Mouse (Mus musculus): Measurements from ENCODE around the gene 1700057G04Rik. TPM values are rescaled to one million over a fixed set of nuclear protein-coding genes. Genes with fewer than 3 reads are reported as not detected.

The 1700057G04Rik gene
- not detected in 2 replicates for polyA plus RNA-seq (2012; rRNA removed)

- H3K4me3 ChIP-seq (ENCODE audit: extremely low read depth, insufficient read depth, insufficient read length) = no peak within 1 kb of the TSS
- H3K27ac ChIP-seq (ENCODE audit: insufficient read depth, low read length) = no peak within 1 kb of the TSS
- DNase-seq (ENCODE audit: low read depth in 1 of 2, low spot score in 2 of 2) = no peak
- TF ChIP-seq CTCF (IDR thresholded peaks at IDR 0.05; ENCODE audit: extremely low read depth, insufficient read depth, insufficient read length, insufficient replicate concordance) (no peak), POLR2A (IDR thresholded peaks at IDR 0.05; ENCODE audit: low read depth, low read length) (no peak)
- H3K27me3 ChIP-seq (ENCODE audit: control insufficient read depth, insufficient read depth, low read length) = no peaks in the 10 kb centered on the region
- no peaks in the 10 kb centered on the region for H3K4me1 ChIP-seq (ENCODE audit: control insufficient read depth, insufficient read depth, insufficient read length)
- WGBS = 87% methylated on average over 1 of the region's 1 CpGs
- H3K36me3 ChIP-seq (ENCODE audit: control insufficient read depth, insufficient read depth, low read length) = no peaks in the 10 kb centered on the region
Observed at GRCm38 (mm10) chr9:92309077-92309476, at the start of gene 1700057G04Rik. Gene 1700057G04Rik (plus strand): TSS chr9:92309377.

GRCm38 (mm10) chr9:92260481-92261159 is 48.6 kb upstream of the 1700057G04Rik start:
- Histone ChIP-seq H3K4me3 (ENCODE audit: extremely low read depth, insufficient read depth, insufficient read length) (no peak overlapping the region), H3K27me3 (ENCODE audit: control insufficient read depth, insufficient read depth, low read length) (no peaks in the 10 kb centered on the region), H3K36me3 (ENCODE audit: control insufficient read depth, insufficient read depth, low read length) (no peaks in the 10 kb centered on the region; the same call in 1 of the 2 replicates), H3K4me1 (ENCODE audit: control insufficient read depth, insufficient read depth, insufficient read length) (peaks cover 1% of the 10 kb centered on the region; the same call in 1 of the 2 replicates), H3K27ac (ENCODE audit: insufficient read depth, low read length) (no peak overlapping the region)
- 81% methylated on average over 7 of the region's 7 CpGs for WGBS
- TF ChIP-seq POLR2A (IDR thresholded peaks at IDR 0.05; ENCODE audit: low read depth, low read length) (no peak), CTCF (IDR thresholded peaks at IDR 0.05; ENCODE audit: extremely low read depth, insufficient read depth, insufficient read length, insufficient replicate concordance) (no peak)
- no peak for DNase-seq (ENCODE audit: low read depth in 1 of 2, low spot score in 2 of 2)

- Histone ChIP-seq H3K4me1 (ENCODE audit: control insufficient read depth, insufficient read depth, insufficient read length) (peaks cover 6% of the 10 kb centered on the region), H3K27me3 (ENCODE audit: control insufficient read depth, insufficient read depth, low read length) (no peaks in the 10 kb centered on the region), H3K4me3 (ENCODE audit: extremely low read depth, insufficient read depth, insufficient read length) (peak overlapping the region; percentile 13; the same call in 1 of the 2 replicates), H3K36me3 (ENCODE audit: control insufficient read depth, insufficient read depth, low read length) (no peaks in the 10 kb centered on the region; the same call in 1 of the 2 replicates), H3K27ac (ENCODE audit: insufficient read depth, low read length) (0 out of 2 replicates have a peak overlapping the region, but pooled peaks have one; percentile 28)
- DNase-seq (ENCODE audit: low read depth in 1 of 2, low spot score in 2 of 2) = no peak
- no peak for TF ChIP-seq POLR2A (IDR thresholded peaks at IDR 0.05; ENCODE audit: low read depth, low read length)
- TF ChIP-seq CTCF (IDR thresholded peaks at IDR 0.05; ENCODE audit: extremely low read depth, insufficient read depth, insufficient read length, insufficient replicate concordance) = no peak
- 56% methylated on average over 4 of the region's 4 CpGs for WGBS
Observed at GRCm38 (mm10) chr9:92265719-92266118, 43.5 kb upstream of the 1700057G04Rik start.

GRCm38 (mm10) chr9:92266558-92267171 is 42.5 kb upstream of the 1700057G04Rik start:
- Histone ChIP-seq H3K36me3 (ENCODE audit: control insufficient read depth, insufficient read depth, low read length) (no peaks in the 10 kb centered on the region; the same call in 1 of the 2 replicates), H3K4me3 (ENCODE audit: extremely low read depth, insufficient read depth, insufficient read length) (no peak overlapping the region), H3K27me3 (ENCODE audit: control insufficient read depth, insufficient read depth, low read length) (no peaks in the 10 kb centered on the region), H3K27ac (ENCODE audit: insufficient read depth, low read length) (no peak overlapping the region), H3K4me1 (ENCODE audit: control insufficient read depth, insufficient read depth, insufficient read length) (peaks cover 6% of the 10 kb centered on the region)
- WGBS = 92% methylated on average over 8 of the region's 8 CpGs
- no peak for TF ChIP-seq CTCF (IDR thresholded peaks at IDR 0.05; ENCODE audit: extremely low read depth, insufficient read depth, insufficient read length, insufficient replicate concordance)
- TF ChIP-seq POLR2A (IDR thresholded peaks at IDR 0.05; ENCODE audit: low read depth, low read length) = no peak
- no peak for DNase-seq (ENCODE audit: low read depth in 1 of 2, low spot score in 2 of 2)

GRCm38 (mm10) chr9:92267732-92268131 is 41.4 kb upstream of the 1700057G04Rik start:
- Histone ChIP-seq H3K36me3 (ENCODE audit: control insufficient read depth, insufficient read depth, low read length) (no peaks in the 10 kb centered on the region), H3K27ac (ENCODE audit: insufficient read depth, low read length) (no peak overlapping the region)

GRCm38 (mm10) chr9:92269829-92270404 is 39.3 kb upstream of the 1700057G04Rik start:
- Histone ChIP-seq H3K4me1 (ENCODE audit: control insufficient read depth, insufficient read depth, insufficient read length) (peaks cover 6% of the 10 kb centered on the region), H3K36me3 (ENCODE audit: control insufficient read depth, insufficient read depth, low read length) (no peaks in the 10 kb centered on the region), H3K4me3 (ENCODE audit: extremely low read depth, insufficient read depth, insufficient read length) (no peak overlapping the region), H3K27me3 (ENCODE audit: control insufficient read depth, insufficient read depth, low read length) (no peaks in the 10 kb centered on the region), H3K27ac (ENCODE audit: insufficient read depth, low read length) (no peak overlapping the region)
- TF ChIP-seq POLR2A (IDR thresholded peaks at IDR 0.05; ENCODE audit: low read depth, low read length) = no peak
- TF ChIP-seq CTCF (IDR thresholded peaks at IDR 0.05; ENCODE audit: extremely low read depth, insufficient read depth, insufficient read length, insufficient replicate concordance) = no peak
- DNase-seq (ENCODE audit: low read depth in 1 of 2, low spot score in 2 of 2) = no peak
- 68% methylated on average over 5 of the region's 5 CpGs for WGBS

More at GRCm38 (mm10) chr9:92267732-92268131, 41.4 kb upstream of the 1700057G04Rik start:
- whole genome bisulfite sequencing = 90% methylated on average over 1 of the region's 1 CpGs
- Histone ChIP-seq H3K27me3 (ENCODE audit: control insufficient read depth, insufficient read depth, low read length) (no peaks in the 10 kb centered on the region), H3K4me1 (ENCODE audit: control insufficient read depth, insufficient read depth, insufficient read length) (peaks cover 6% of the 10 kb centered on the region), H3K4me3 (ENCODE audit: extremely low read depth, insufficient read depth, insufficient read length) (no peak overlapping the region)
- TF ChIP-seq CTCF (IDR thresholded peaks at IDR 0.05; ENCODE audit: extremely low read depth, insufficient read depth, insufficient read length, insufficient replicate concordance) = no peak
- no peak for TF ChIP-seq POLR2A (IDR thresholded peaks at IDR 0.05; ENCODE audit: low read depth, low read length)
- DNase-seq (ENCODE audit: low read depth in 1 of 2, low spot score in 2 of 2) = no peak
